Mouse (Mus musculus) midbrain, embryonic 15.5 days (tissue): ENCODE data around the gene Pcbp1. TPM values are rescaled to one million over a fixed set of nuclear protein-coding genes. Genes with fewer than 3 reads are reported as not detected.

Experiments
- ATAC-seq: fragments of 200-750 bp; cut with Nextera tagmentation; replicated peaks from 2 replicates; pipeline ENCODE4 v1.8.0; 2017; ENCODE audit warnings: moderate TSS enrichment
- H3K27ac ChIP-seq: fragments of 300-500 bp; sonication (generic); 2 replicates; pipeline ENCODE4 v1.5.1; 2015; ENCODE audit warnings: mild to moderate bottlenecking, inconsistent platforms
- H3K27me3 ChIP-seq: fragments of 300-500 bp; sonication (generic); replicated peaks from 2 replicates; pipeline ENCODE4 v1.6.1; 2015; ENCODE audit warnings: inconsistent platforms
- H3K36me3 ChIP-seq: fragments of 300-500 bp; sonication (generic); replicated peaks from 2 replicates; pipeline ENCODE4 v1.6.1; 2015; ENCODE audit warnings: inconsistent platforms
- H3K4me1 ChIP-seq: fragments of 300-500 bp; sonication (generic); 2 replicates; pipeline ENCODE4 v1.6.1; 2015; ENCODE audit warnings: inconsistent platforms
- H3K4me2 ChIP-seq: fragments of 300-500 bp; sonication (generic); 2 replicates; pipeline ENCODE4 v1.6.1; 2015; ENCODE audit warnings: inconsistent platforms, mild to moderate bottlenecking, moderate library complexity
- H3K4me3 ChIP-seq: fragments of 300-500 bp; sonication (generic); 2 replicates; pipeline ENCODE4 v1.5.1; 2015; ENCODE audit warnings: mild to moderate bottlenecking, inconsistent platforms
- H3K9ac ChIP-seq: fragments of 300-500 bp; sonication (generic); 2 replicates; pipeline ENCODE4 v1.6.1; 2015; ENCODE audit warnings: mild to moderate bottlenecking, inconsistent platforms
- H3K9me3 ChIP-seq: fragments of 300-500 bp; sonication (generic); 2 replicates; pipeline ENCODE4 v1.6.1; 2016; ENCODE audit warnings: inconsistent platforms
- WGBS: fragments of 180-500 bp; shearing (Covaris S2); methylation state at CpG from one replicate; pipeline ENCODE4 v1.1.7; 2015; ENCODE audit warnings: mixed read lengths; 5-methylcytosine and 5-hydroxymethylcytosine counted together
- polyA plus RNA-seq: library from polyadenylated mRNA; unstranded; fragments of >200 nt; fragmentation: Nextera tagmentation; extraction: Ambion mirVana; gene quantifications from 2 replicates; pipeline ENCODE4 v1.2.1, GENCODE M21; 2015

Pcbp1 gene
- polyA plus RNA-seq, 1 experiment from 2014 or later = 339 TPM

GRCm38 (mm10) chr6:86545236-86545635 is 19.1 kb upstream of the Pcbp1 start:
- Histone ChIP-seq H3K4me2 (no peak overlapping the region), H3K9ac (no peak overlapping the region), H3K4me1 (no peaks in the 10 kb centered on the region), H3K9me3 (no peaks in the 10 kb centered on the region), H3K36me3 (peaks cover 41% of the 10 kb centered on the region), H3K27me3 (no peaks in the 10 kb centered on the region), H3K27ac (no peak overlapping the region), H3K4me3 (no peak overlapping the region)
- WGBS = 53% methylated on average over 4 of the region's 4 CpGs
- ATAC-seq = no peak

- Histone ChIP-seq H3K27ac (no peak overlapping the region), H3K27me3 (no peaks in the 10 kb centered on the region), H3K4me3 (no peak overlapping the region), H3K9me3 (no peaks in the 10 kb centered on the region), H3K4me1 (no peaks in the 10 kb centered on the region), H3K36me3 (peaks cover 41% of the 10 kb centered on the region), H3K9ac (no peak overlapping the region), H3K4me2 (no peak overlapping the region)
- 89% methylated on average over 3 of the region's 3 CpGs for WGBS
- no peak for ATAC-seq
Measured at GRCm38 (mm10) chr6:86543869-86544268, 17.7 kb upstream of the Pcbp1 start.

- Histone ChIP-seq H3K4me1 (no peaks in the 10 kb centered on the region), H3K4me2 (no peak overlapping the region), H3K4me3 (no peak overlapping the region), H3K27ac (no peak overlapping the region), H3K27me3 (no peaks in the 10 kb centered on the region), H3K9ac (no peak overlapping the region), H3K9me3 (no peaks in the 10 kb centered on the region), H3K36me3 (peaks cover 42% of the 10 kb centered on the region)
- no peak for ATAC-seq
- 96% methylated on average over 13 of the region's 13 CpGs for WGBS
Measured at GRCm38 (mm10) chr6:86543060-86543459, 16.9 kb upstream of the Pcbp1 start.

- Histone ChIP-seq H3K9ac (no peak overlapping the region), H3K4me1 (no peaks in the 10 kb centered on the region), H3K4me3 (no peak overlapping the region), H3K27me3 (no peaks in the 10 kb centered on the region), H3K9me3 (no peaks in the 10 kb centered on the region), H3K4me2 (no peak overlapping the region), H3K36me3 (peaks cover 41% of the 10 kb centered on the region), H3K27ac (no peak overlapping the region)
- WGBS = 93% methylated on average over 2 of the region's 2 CpGs
- ATAC-seq = no peak
Measured at GRCm38 (mm10) chr6:86541650-86542049, 15.5 kb upstream of the Pcbp1 start.

GRCm38 (mm10) chr6:86528451-86528785 is 2.3 kb upstream of the Pcbp1 start:
- 95% methylated on average over 1 of the region's 1 CpGs for WGBS
- Histone ChIP-seq H3K36me3 (peaks cover 10% of the 10 kb centered on the region; the same call in 1 of the 2 replicates), H3K4me2 (no peak overlapping the region), H3K9ac (no peak overlapping the region), H3K27ac (no peak overlapping the region), H3K27me3 (no peaks in the 10 kb centered on the region), H3K4me1 (peaks cover 22% of the 10 kb centered on the region), H3K9me3 (no peaks in the 10 kb centered on the region), H3K4me3 (no peak overlapping the region)
- ATAC-seq = no peak

- ATAC-seq = no peak
- Histone ChIP-seq H3K4me3 (peak overlapping the region; percentile 64), H3K9ac (peak overlapping the region; percentile 94), H3K9me3 (no peaks in the 10 kb centered on the region), H3K27ac (peak overlapping the region; percentile 100), H3K36me3 (peaks cover 8% of the 10 kb centered on the region; the same call in 1 of the 2 replicates), H3K4me1 (peaks cover 27% of the 10 kb centered on the region), H3K27me3 (no peaks in the 10 kb centered on the region), H3K4me2 (peak overlapping the region; percentile 76)
- WGBS = 91% methylated on average over 1 of the region's 4 CpGs
Measured at GRCm38 (mm10) chr6:86527766-86528450, 1.8 kb upstream of the Pcbp1 start.

- peak overlapping the region; percentile 94 for H3K9ac ChIP-seq
- WGBS = 5% methylated on average over 49 of the region's 49 CpGs
- no peaks in the 10 kb centered on the region for H3K27me3 ChIP-seq
- peak overlapping the region; percentile 100 for H3K27ac ChIP-seq
- H3K4me1 ChIP-seq = peaks cover 34% of the 10 kb centered on the region
- ATAC-seq = peak; percentile 78
- H3K9me3 ChIP-seq = no peaks in the 10 kb centered on the region
- H3K4me2 ChIP-seq = peak overlapping the region; percentile 76
- H3K36me3 ChIP-seq = peaks cover 4% of the 10 kb centered on the region; the same call in 1 of the 2 replicates
- H3K4me3 ChIP-seq = peak overlapping the region; percentile 64
Measured at GRCm38 (mm10) chr6:86526961-86527740, 1.0 kb upstream of the Pcbp1 start.

GRCm38 (mm10) chr6:86525646-86526031 is 482 bp downstream of the Pcbp1 start:
- ATAC-seq = peak; percentile 57
- Histone ChIP-seq H3K9ac (peak overlapping the region; percentile 94), H3K4me2 (peak overlapping the region; percentile 76), H3K4me1 (peaks cover 31% of the 10 kb centered on the region), H3K9me3 (no peaks in the 10 kb centered on the region), H3K36me3 (no peaks in the 10 kb centered on the region), H3K4me3 (peak overlapping the region; percentile 64), H3K27ac (peak overlapping the region; percentile 100), H3K27me3 (no peaks in the 10 kb centered on the region)
- under 1% methylated on average over 36 of the region's 36 CpGs for WGBS

GRCm38 (mm10) chr6:86524879-86525645 is 1.1 kb downstream of the Pcbp1 start:
- ATAC-seq = peak; percentile 14
- H3K27me3 ChIP-seq = no peaks in the 10 kb centered on the region
- peak overlapping the region; percentile 76 for H3K4me2 ChIP-seq
- no peaks in the 10 kb centered on the region for H3K9me3 ChIP-seq
- no peaks in the 10 kb centered on the region for H3K36me3 ChIP-seq
- WGBS = under 1% methylated on average over 51 of the region's 51 CpGs
- peaks cover 31% of the 10 kb centered on the region for H3K4me1 ChIP-seq
- peak overlapping the region; percentile 94 for H3K9ac ChIP-seq
- peak overlapping the region; percentile 64 for H3K4me3 ChIP-seq
- H3K27ac ChIP-seq = peak overlapping the region; percentile 100

- no peaks in the 10 kb centered on the region for H3K9me3 ChIP-seq
- WGBS = 0% methylated on average over 15 of the region's 15 CpGs
- H3K4me1 ChIP-seq = peaks cover 31% of the 10 kb centered on the region
- H3K4me2 ChIP-seq = peak overlapping the region; percentile 76
- no peaks in the 10 kb centered on the region for H3K36me3 ChIP-seq
- H3K27ac ChIP-seq = peak overlapping the region; percentile 100
- no peak for ATAC-seq
- H3K9ac ChIP-seq = peak overlapping the region; percentile 94
- no peaks in the 10 kb centered on the region for H3K27me3 ChIP-seq
- H3K4me3 ChIP-seq = peak overlapping the region; percentile 64
Measured at GRCm38 (mm10) chr6:86523755-86524434, 2.2 kb downstream of the Pcbp1 start.

GRCm38 (mm10) chr6:86523242-86523754 is 2.8 kb downstream of the Pcbp1 start:
- Histone ChIP-seq H3K27me3 (no peaks in the 10 kb centered on the region), H3K4me1 (peaks cover 29% of the 10 kb centered on the region), H3K9me3 (no peaks in the 10 kb centered on the region), H3K27ac (peak overlapping the region; percentile 100), H3K36me3 (no peaks in the 10 kb centered on the region), H3K4me3 (peak overlapping the region; percentile 64), H3K9ac (peak overlapping the region; percentile 94), H3K4me2 (peak overlapping the region; percentile 76)
- WGBS = 44% methylated on average over 3 of the region's 3 CpGs
- no peak for ATAC-seq
